Mouse (Mus musculus) layer of hippocampus, adult 18-20 months (tissue): ENCODE results near the gene Taf5l. TPM values are rescaled to one million over a fixed set of nuclear protein-coding genes. Genes with fewer than 3 reads are reported as not detected.
"Not testable (repeated sequence)": the region's sequence is repeated elsewhere in the genome, so short reads cannot be mapped to it uniquely, and the experiment has no call there.

ENCODE experiments used
- DNase-seq, 2 experiments: peaks; one replicate each; pipeline ENCODE4 v3.0.0; 2022; ENCODE audit warnings: low spot score in 2 of 2
- microRNA-seq, 2 experiments: library from miRNA; unstranded; fragments of <30 nt; microRNA quantifications; one replicate each; pipeline ENCODE4 v1.2.0; 2021
- total RNA-seq, 2 experiments: library from RNA; stranded (reverse); gene quantifications; 2 replicates each; pipeline ENCODE4 v1.2.3; 2021

Gene Taf5l
- total RNA-seq, 2 experiments from 2014 or later, result 20.4 to 21.9 TPM

DNA sequence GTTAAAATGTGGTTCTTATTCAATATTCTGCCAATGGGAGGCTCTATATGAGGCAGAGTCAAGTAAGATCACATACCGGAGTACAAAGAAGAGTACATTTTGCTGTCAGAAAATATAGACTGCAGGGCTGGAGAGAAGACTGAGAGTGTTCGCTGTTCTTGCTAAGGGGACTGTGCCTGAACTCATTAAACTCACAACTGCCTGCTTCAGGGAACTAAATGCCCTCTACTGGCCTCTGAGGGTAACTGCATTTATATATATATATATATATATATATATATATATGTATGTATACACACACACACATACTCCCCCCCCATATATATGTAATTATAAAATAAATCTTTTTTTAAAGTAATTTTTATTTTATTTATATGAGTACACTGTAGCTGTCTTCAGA, 54.3 kb downstream of the Taf5l start:
- no peak for DNase-seq

DNA sequence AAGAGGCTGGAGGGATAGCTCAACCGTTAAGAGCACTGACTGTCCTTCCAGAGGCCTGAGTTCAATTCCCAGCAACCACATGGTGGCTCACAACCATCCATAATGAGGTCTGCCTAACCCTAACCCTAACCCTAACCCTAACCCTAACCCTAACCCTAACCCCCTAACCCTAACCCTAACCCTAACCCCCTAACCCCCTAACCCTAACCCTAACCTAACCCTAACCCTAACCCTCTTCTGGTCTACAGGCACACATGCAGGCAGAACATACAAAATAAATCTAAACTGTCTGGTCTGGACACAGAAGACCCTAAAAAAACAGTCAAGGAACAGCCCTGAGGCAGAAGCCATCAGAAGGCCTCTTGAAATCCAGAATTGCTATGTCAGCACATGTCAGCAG, 59.8 kb downstream of the Taf5l start:
- DNase-seq, result no peak

DNA sequence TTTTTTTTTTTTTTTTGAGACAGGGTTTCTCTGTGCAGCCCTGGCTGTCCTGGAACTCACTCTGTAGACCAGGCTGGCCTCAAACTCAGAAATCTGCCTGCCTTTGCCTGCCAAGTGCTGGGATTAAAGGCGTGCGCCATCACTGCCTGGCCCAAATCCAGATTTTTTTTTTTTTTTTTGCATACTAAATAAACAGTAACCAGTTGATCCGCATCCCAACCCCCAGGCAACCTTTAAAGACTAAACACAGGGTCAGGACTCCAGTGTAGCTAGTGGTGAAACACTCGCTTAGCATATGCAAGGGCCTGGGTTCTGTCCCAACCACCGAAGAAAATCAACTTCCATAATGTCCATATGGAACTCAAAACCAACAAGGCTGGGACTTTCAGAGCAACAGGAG, 60.6 kb downstream of the Taf5l start:
- DNase-seq, result not testable (repeated sequence)

DNA sequence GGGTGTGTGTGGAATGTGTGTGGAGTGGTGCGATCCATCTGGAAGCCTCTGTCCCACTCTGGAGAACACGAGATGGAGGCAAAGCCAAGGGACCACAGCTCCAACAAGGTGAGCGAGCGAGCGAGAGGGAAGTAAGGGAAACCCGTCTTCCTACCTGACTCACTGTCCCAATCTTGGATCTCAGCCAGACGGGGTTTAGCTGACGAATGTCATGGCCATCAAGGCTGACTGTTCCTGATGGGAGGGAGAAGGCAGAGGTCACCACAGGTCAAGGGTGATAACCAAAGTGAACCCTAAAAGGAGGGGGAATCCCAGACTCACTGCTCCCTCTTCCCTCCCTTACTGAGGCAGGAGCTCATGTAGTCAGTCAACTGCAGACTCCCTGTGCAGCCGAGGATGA, 61.1 kb downstream of the Taf5l start:
- DNase-seq, result no peak

DNA sequence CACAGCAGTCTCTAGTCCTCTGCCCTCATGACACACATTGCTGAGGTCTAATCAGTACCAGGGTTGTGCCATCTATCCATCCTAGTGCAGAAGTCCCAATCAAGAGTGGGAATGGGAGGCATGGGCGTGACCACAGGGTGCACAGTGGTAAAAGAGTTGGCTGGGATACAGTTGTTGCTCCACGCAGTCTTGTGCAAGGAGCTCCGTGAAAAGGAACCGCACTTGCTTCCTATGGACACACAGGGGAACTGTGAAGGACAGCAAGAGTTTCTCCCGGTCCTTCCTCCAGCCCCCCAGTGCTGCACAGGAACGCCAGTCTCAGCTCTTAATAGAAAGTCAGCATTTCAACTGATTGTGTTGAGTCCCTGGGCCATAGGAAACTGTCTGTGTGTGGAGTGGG, 61.7 kb downstream of the Taf5l start:
- no peak for DNase-seq

DNA sequence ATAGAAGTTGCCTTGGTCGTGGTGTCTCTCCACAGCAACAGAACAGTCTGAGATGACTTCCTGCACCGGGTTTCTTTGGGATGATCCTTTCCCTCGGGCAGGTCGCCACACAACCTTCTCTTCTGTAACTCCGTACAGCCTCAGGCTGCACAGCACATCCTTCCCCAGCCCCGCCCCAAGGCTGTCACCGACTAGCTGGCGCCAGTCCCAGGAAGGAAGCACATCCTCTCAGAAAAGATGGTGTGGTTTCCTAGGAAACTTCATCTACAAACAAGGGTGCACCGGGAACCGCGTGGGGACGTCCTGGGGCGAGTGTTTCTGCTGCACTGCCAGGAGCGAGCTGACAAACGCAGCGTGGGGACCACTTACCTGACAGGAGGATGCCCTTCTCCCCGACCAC, 63.1 kb downstream of the Taf5l start:
- peak; percentile 37 to 44 for DNase-seq

DNA sequence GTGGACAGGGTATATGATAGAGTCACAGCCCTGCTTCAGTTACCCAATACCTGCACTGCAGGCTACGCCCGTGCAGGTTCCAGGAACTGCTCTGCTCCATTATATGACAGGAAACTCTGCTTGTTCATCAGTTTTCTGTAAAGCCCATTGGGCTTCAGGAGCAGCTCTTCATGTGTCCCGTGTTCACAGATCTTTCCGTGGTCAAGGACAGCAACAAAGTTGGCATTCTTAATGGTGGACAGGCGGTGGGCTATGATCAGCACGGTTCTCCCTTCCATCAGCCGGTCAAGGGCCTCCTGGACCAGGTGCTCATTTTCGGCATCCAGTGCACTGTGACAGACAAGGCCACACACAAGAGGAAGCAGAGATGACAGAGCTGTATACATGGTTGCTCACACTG, 67.0 kb downstream of the Taf5l start:
- DNase-seq, result no peak

DNA sequence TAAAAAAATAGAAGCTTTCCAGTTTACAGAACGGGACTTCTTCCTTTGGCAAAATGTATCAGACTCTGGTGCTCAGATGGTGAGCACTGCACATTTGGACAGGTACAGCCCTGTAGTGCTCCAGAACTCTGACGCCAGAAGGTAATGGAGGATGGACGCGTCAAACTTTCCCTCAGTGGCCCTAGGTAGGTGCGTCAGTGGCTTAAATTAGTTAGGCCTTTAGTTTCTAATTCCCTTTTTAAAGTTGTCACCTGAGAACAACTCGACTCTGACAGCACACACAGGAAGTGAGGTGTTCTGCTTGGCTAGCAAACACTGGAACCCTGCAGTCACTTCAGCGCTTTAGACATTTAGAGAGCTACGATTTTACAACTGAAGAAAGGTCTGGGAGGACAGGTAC, 67.5 kb downstream of the Taf5l start:
- no peak for DNase-seq

DNA sequence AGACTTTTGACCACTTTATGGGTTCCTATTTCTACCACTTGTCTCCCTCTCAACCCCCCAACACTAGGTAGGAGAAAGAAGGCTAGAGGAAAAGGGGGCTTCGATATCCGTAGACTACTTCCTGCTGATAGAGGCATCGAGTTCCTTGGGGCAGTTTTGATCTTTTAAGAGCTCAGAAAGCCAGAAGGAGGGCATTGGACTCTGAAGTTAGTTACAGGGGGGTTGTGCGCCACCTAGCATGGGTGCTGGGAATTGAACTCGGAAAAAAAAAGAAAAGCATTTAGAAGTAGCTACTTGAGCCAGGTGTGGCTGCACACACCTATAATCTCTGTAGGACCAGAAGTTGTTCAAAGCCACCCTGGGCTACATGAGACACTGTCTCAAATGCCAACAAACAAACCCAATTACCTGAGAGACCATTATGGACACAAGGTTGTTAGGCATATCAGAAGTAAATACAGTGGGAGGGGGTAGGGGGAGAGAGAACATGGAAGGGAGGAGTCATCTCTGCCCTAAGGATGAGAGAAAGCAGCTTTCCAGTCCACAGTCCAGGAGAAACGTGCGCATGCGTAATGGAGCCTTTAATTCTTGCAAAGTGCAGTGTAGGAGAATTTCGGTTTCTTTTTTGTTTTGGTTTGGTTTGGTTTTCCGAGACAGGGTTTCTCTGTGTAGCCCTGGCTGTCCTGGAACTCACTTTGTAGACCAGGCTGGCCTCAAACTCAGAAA, 71.0 kb downstream of the Taf5l start:
- DNase-seq, result peak in 1 of 2 experiments; percentile 56

DNA sequence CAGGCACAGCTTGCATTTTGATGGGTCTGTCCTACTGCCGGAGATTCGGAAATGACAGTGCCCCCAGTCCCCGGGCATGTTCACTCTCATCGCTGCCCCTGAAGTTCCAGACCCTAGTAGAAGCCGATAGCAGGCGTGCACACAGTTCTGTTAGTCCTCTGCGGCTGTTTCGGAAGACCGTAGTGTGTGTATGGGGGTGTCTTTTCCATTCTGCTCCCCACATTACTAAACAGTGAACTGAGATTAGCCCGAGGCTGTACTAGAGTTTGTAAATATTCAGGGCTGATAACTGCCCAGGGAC, 71.6 kb downstream of the Taf5l start:
- no peak for DNase-seq

DNA sequence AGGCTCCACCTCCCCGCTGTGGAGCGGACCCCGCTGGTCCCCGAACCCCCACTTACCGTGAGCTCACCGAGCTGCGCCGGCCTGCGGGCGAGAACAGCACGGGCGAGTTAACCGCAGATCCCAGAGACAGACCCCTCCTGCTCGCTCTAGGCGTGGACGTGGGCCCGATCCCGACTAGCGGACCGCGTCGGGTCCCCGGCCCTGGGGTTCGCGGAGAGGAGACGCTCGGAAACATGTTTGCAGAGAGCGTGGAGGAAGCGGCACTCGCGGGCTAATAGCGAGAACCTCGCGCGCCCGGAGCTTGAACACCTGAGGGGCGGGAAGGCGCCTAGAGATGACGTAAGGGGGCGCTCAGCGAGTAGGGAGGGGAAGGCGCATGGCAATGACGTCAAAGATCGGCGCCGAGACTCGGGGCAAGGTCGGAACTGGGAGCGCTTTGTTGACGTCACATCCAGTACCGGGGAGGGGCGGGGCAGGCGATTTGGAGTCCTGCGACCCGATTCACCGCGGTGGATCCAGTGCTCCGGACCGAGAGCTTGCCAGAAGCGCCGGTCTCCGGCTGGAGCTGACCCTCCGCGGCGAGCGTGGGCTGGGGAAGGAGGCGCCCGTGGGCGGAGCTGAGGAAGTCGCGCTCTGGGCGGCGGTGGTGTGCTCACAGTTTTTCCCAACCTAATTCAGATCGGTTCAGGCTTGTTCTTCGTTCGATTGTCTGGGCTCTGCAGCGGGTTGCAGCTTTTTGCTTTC, 72.1 kb downstream of the Taf5l start, which contains the start of gene Nup133:
TSS of gene Nup133 (minus strand) at position 324 of the 744 bp plus-strand sequence.
- DNase-seq, result peak; percentile 98 to 100

Small RNA genes within 50 kb of the gene (microRNA-seq; reads per million reads assigned to microRNA genes)
- 0 reads per million in 2 experiments for gene Mir1967

Other genes with a start within 250 kb of the Taf5l start
- 10 to 100 TPM; 42.6 to 44.8 TPM for gene Rab4a, start 215.4 kb downstream of the Taf5l start, total RNA-seq
- gene Ccsap, start 161.2 kb downstream of the Taf5l start, total RNA-seq, result 10 to 100 TPM; 56.7 to 61.7 TPM
- 1 to 10 TPM; 5.2 to 7.0 TPM for gene Acta1, start 126.6 kb downstream of the Taf5l start, total RNA-seq
- 10 to 100 TPM; 21.9 to 23.8 TPM for gene Nup133, start 72.1 kb downstream of the Taf5l start, total RNA-seq
- 10 to 100 TPM; 15.3 to 17.3 TPM for gene Abcb10, start 38.3 kb downstream of the Taf5l start, total RNA-seq
- gene Urb2, start 111 bp upstream of the Taf5l start, total RNA-seq, result 10 to 100 TPM; 12.0 to 12.3 TPM
- gene Galnt2, start 210.0 kb upstream of the Taf5l start, total RNA-seq, result 10 to 100 TPM; 41.5 to 48.8 TPM